Mouse (Mus musculus) forebrain, embryonic 11.5 days (tissue): Measurements from ENCODE around the gene D8Ertd738e. TPM values are rescaled to one million over a fixed set of nuclear protein-coding genes. Genes with fewer than 3 reads are reported as not detected.
A peak's percentile ranks its signal among the peaks of the same experiment; 100 is the strongest.

Source experiments
- ATAC-seq: fragments of 200-750 bp; cut with Nextera tagmentation; replicated peaks from 2 replicates; pipeline ENCODE4 v1.8.0; 2017; ENCODE audit warnings: moderate TSS enrichment; ENCODE audit not compliant: low FRiP score
- DNase-seq: peaks from one replicate; pipeline ENCODE4 v3.0.0-alpha.2; 2017; ENCODE audit warnings: low spot score
- H3K27ac ChIP-seq: fragments of 300-500 bp; sonication (generic); 2 replicates; pipeline ENCODE4 v1.5.1; 2014; ENCODE audit warnings: low read depth, low read length
- H3K27me3 ChIP-seq: fragments of 300-500 bp; sonication (generic); 2 replicates; pipeline ENCODE4 v1.6.1; 2014; ENCODE audit warnings: mild to moderate bottlenecking, low read length, mixed read lengths; ENCODE audit not compliant: control insufficient read depth, insufficient read depth
- H3K36me3 ChIP-seq: fragments of 300-500 bp; sonication (generic); 2 replicates; pipeline ENCODE4 v1.6.1; 2014; ENCODE audit warnings: mild to moderate bottlenecking, low read length, moderate library complexity, mixed read lengths; ENCODE audit not compliant: control insufficient read depth, insufficient read depth
- H3K4me1 ChIP-seq: fragments of 300-500 bp; sonication (generic); replicated peaks from 2 replicates; pipeline ENCODE4 v1.6.1; 2014; ENCODE audit warnings: low read length, mixed read lengths; ENCODE audit not compliant: control insufficient read depth, insufficient read depth
- H3K4me2 ChIP-seq: fragments of 300-500 bp; sonication (generic); 2 replicates; pipeline ENCODE4 v1.6.1; 2014; ENCODE audit warnings: low read depth, mild to moderate bottlenecking, low read length, moderate library complexity, mixed read lengths; ENCODE audit not compliant: severe bottlenecking
- H3K4me3 ChIP-seq: fragments of 300-500 bp; sonication (generic); 2 replicates; pipeline ENCODE4 v1.5.1; 2014; ENCODE audit warnings: low read depth, low read length
- H3K9ac ChIP-seq: fragments of 300-500 bp; sonication (generic); 2 replicates; pipeline ENCODE4 v1.6.1; 2014; ENCODE audit warnings: low read length
- H3K9me3 ChIP-seq: fragments of 300-500 bp; sonication (generic); 2 replicates; pipeline ENCODE4 v1.6.1; 2016; ENCODE audit warnings: low read length, mixed read lengths; ENCODE audit not compliant: control insufficient read depth
- WGBS: fragments of 180-500 bp; shearing (Covaris S2); extraction: QIAGEN DNeasy Blood & Tissue Kit; methylation state at CpG from one replicate; pipeline ENCODE4 v1.1.7; 2014; 5-methylcytosine and 5-hydroxymethylcytosine counted together
- polyA plus RNA-seq: library from polyadenylated mRNA; unstranded; fragments of >200 nt; fragmentation: Nextera tagmentation; extraction: Ambion mirVana; gene quantifications from 2 replicates; pipeline ENCODE4 v1.2.1, GENCODE M21; 2014

Gene D8Ertd738e
- polyA plus RNA-seq, 1 experiment from 2014 or later = 277 TPM

- Histone ChIP-seq H3K4me1 (no peaks in the 10 kb centered on the region), H3K4me3 (no peak overlapping the region), H3K9ac (no peak overlapping the region), H3K9me3 (no peaks in the 10 kb centered on the region), H3K36me3 (peaks cover 13% of the 10 kb centered on the region; the same call in 1 of the 2 replicates), H3K27me3 (no peaks in the 10 kb centered on the region), H3K4me2 (no peak overlapping the region), H3K27ac (no peak overlapping the region)
- DNase-seq (no peak), ATAC-seq (no peak)
- 83% methylated on average over 2 of the region's 2 CpGs for WGBS
Measured at GRCm38 (mm10) chr8:84241821-84242220, 7.7 kb downstream of the D8Ertd738e start.

- 66% methylated on average over 6 of the region's 6 CpGs for WGBS
Measured at GRCm38 (mm10) chr8:84241167-84241566, 8.4 kb downstream of the D8Ertd738e start.

GRCm38 (mm10) chr8:84237542-84238229, 11.8 kb downstream of the D8Ertd738e start:
- Histone ChIP-seq H3K9ac (peak overlapping the region; percentile 57), H3K27me3 (no peaks in the 10 kb centered on the region), H3K4me1 (no peaks in the 10 kb centered on the region), H3K4me2 (peak overlapping the region; percentile 75), H3K36me3 (peaks cover 6% of the 10 kb centered on the region; the same call in 1 of the 2 replicates), H3K27ac (peak overlapping the region; percentile 65; the same call in 1 of the 2 replicates), H3K4me3 (peak overlapping the region; percentile 47), H3K9me3 (no peaks in the 10 kb centered on the region)
- ATAC-seq (no peak), DNase-seq (no peak)
- WGBS = 22% methylated on average over 19 of the region's 19 CpGs

More at GRCm38 (mm10) chr8:84241167-84241566, 8.4 kb downstream of the D8Ertd738e start:
- Histone ChIP-seq H3K9ac (no peak overlapping the region), H3K4me1 (no peaks in the 10 kb centered on the region), H3K4me3 (no peak overlapping the region), H3K36me3 (peaks cover 10% of the 10 kb centered on the region; the same call in 1 of the 2 replicates), H3K27me3 (no peaks in the 10 kb centered on the region), H3K9me3 (no peaks in the 10 kb centered on the region), H3K27ac (no peak overlapping the region), H3K4me2 (no peak overlapping the region)
- DNase-seq (no peak), ATAC-seq (no peak)

- Histone ChIP-seq H3K4me2 (peak within 1 kb of the TSS; percentile 92), H3K27me3 (no peaks in the 10 kb centered on the region), H3K4me1 (no peaks in the 10 kb centered on the region), H3K9ac (peak within 1 kb of the TSS; percentile 93), H3K36me3 (peaks cover 6% of the 10 kb centered on the region; the same call in 1 of the 2 replicates), H3K4me3 (peak within 1 kb of the TSS; percentile 90), H3K27ac (peak within 1 kb of the TSS; percentile 65; the same call in 1 of the 2 replicates), H3K9me3 (no peaks in the 10 kb centered on the region)
- ATAC-seq (peak; percentile 99), DNase-seq (peak; percentile 99)
- under 1% methylated on average over 35 of the region's 35 CpGs for WGBS
Measured at GRCm38 (mm10) chr8:84236998-84237473, 12.5 kb downstream of the D8Ertd738e start, which contains the start of gene Zswim4. Gene Zswim4, minus strand, starts transcription at chr8:84237055.

GRCm38 (mm10) chr8:84236410-84236997, 13.0 kb downstream of the D8Ertd738e start:
- no peaks in the 10 kb centered on the region for H3K27me3 ChIP-seq
- WGBS = under 1% methylated on average over 26 of the region's 30 CpGs
- peak overlapping the region; percentile 92 for H3K4me2 ChIP-seq
- peak overlapping the region; percentile 93 for H3K9ac ChIP-seq
- H3K4me3 ChIP-seq = peak overlapping the region; percentile 90
- 0 out of 2 replicates have a peak overlapping the region, but pooled peaks have one; percentile 25 for H3K27ac ChIP-seq
- DNase-seq (no peak), ATAC-seq (no peak; the same call in 1 of the 2 replicates)
- peaks cover 6% of the 10 kb centered on the region; the same call in 1 of the 2 replicates for H3K36me3 ChIP-seq
- H3K9me3 ChIP-seq = no peaks in the 10 kb centered on the region
- H3K4me1 ChIP-seq = no peaks in the 10 kb centered on the region

- Histone ChIP-seq H3K4me1 (no peaks in the 10 kb centered on the region), H3K9me3 (no peaks in the 10 kb centered on the region)
Measured at GRCm38 (mm10) chr8:84235746-84236409, 13.6 kb downstream of the D8Ertd738e start.

GRCm38 (mm10) chr8:84233055-84233454, 16.5 kb downstream of the D8Ertd738e start:
- Histone ChIP-seq H3K36me3 (peaks cover 20% of the 10 kb centered on the region), H3K4me3 (no peak overlapping the region), H3K4me1 (no peaks in the 10 kb centered on the region), H3K9me3 (no peaks in the 10 kb centered on the region), H3K9ac (no peak overlapping the region), H3K4me2 (no peak overlapping the region), H3K27me3 (no peaks in the 10 kb centered on the region), H3K27ac (no peak overlapping the region)
- no peak for DNase-seq
- 90% methylated on average over 2 of the region's 2 CpGs for WGBS
- ATAC-seq = no peak

More at GRCm38 (mm10) chr8:84235746-84236409, 13.6 kb downstream of the D8Ertd738e start:
- Histone ChIP-seq H3K36me3 (peaks cover 6% of the 10 kb centered on the region; the same call in 1 of the 2 replicates), H3K27ac (no peak overlapping the region), H3K4me2 (peak overlapping the region; percentile 92), H3K4me3 (peak overlapping the region; percentile 90), H3K9ac (peak overlapping the region; percentile 93), H3K27me3 (no peaks in the 10 kb centered on the region)
- no peak for DNase-seq
- 44% methylated on average over 10 of the region's 10 CpGs for WGBS
- no peak for ATAC-seq

- H3K27ac ChIP-seq = no peak overlapping the region
- no peaks in the 10 kb centered on the region for H3K27me3 ChIP-seq
- H3K4me3 ChIP-seq = no peak overlapping the region
- DNase-seq (no peak), ATAC-seq (no peak)
- H3K4me1 ChIP-seq = no peaks in the 10 kb centered on the region
- H3K4me2 ChIP-seq = no peak overlapping the region
- H3K9me3 ChIP-seq = no peaks in the 10 kb centered on the region
- H3K9ac ChIP-seq = no peak overlapping the region
- H3K36me3 ChIP-seq = peaks cover 23% of the 10 kb centered on the region
- 73% methylated on average over 17 of the region's 17 CpGs for WGBS
Measured at GRCm38 (mm10) chr8:84230735-84231134, 18.8 kb downstream of the D8Ertd738e start.
